Mouse (Mus musculus): ENCODE results near the gene Cavin3. TPM values are rescaled to one million over a fixed set of nuclear protein-coding genes. Genes with fewer than 3 reads are reported as not detected.
"Not testable (repeated sequence)": the region's sequence is repeated elsewhere in the genome, so short reads cannot be mapped to it uniquely, and the experiment has no call there.

Cavin3 gene
- polyA plus RNA-seq, 1 experiment from 2014 or later, result 14.0 TPM

DNA sequence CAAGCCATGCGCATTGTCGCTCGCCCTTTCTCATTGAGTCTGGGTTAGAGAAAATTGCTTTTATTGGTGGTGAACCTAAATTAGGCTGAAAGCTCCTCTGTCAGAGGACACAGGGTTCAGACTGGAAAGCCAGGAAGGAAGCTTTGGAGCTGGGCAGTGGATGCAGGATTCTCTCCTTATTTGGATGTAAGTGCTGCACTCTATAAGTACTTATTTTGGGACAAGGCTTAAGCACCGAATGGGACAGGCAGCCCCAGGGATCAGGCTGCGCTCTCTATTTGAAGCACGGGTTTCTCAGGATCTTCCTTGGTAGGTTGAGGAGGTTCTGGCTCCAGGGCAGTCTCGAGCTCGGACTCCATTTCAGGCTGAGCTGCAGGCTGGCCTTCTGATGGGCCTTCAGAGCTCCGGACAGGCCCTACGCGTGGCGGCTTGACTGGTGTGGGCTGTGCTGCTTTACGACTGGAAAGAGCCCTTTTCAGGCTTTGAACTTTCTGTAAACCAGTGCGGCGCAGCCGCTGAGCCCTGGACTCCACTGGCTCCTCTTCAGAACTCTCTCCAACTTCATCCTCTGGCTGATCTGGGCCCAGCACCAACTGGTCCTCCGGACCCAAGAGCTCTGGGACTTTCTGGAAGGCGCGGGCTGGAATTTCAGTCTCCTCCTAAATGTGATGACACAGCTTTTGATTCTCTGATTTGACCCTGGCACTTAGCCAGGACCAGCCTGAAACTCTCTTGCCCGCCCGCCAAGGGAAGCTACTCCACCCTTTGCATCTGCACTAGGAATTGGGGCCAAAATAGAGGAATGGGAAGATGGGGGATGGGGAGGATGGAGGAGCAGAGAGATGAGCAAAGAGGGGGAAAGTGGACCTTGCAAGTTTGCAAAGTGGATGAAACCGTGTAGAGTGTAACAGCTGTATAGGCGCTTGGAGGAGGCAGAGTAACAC lies 1.3 kb downstream of the Cavin3 start:
- DNase-seq (ENCODE audit: low spot score), result no peak

DNA sequence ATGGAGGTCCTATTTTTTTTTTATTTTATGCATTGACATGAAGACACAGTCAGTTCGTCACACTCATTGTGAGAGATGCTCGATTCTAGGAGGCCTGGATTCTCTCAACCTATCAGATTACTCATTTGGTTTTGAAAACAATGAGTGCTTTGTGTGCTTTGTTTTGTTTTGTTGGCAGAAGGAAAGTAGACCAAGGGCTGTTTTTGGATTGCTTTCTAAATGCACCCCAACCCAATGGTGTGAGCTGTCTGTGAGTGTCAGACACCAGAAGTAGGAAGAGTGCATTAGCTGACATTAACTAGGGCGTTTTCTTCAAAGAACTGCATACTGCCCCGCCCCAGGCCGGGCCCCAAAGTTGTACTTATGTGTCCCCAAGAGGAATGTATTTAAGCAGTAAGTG lies 2.0 kb downstream of the Cavin3 start:
- DNase-seq (ENCODE audit: low spot score), result no peak

DNA sequence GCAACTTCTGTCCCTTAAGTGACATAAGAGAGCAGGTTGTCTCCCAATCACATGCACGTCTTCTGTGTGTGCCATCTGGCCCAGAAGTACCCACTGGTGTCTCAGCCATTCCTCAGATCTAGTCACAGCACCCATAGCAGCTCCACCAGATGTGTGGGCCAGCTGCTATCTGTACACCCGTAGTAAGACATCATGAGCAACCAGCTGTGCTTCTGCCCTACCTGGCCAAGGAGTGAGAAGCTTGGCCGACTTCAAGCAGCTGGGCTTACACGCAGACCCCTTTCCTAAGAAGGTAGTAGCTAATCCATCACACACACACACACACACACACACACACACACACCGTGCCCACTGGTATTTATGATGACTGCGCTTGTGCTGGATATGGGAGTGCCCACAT lies 2.9 kb downstream of the Cavin3 start:
- DNase-seq (ENCODE audit: low spot score), result no peak

GRCm38 (mm10) chr7:105478344-105478743 lies 3.8 kb downstream of the Cavin3 start:
- DNase-seq (ENCODE audit: low spot score), result no peak

DNA sequence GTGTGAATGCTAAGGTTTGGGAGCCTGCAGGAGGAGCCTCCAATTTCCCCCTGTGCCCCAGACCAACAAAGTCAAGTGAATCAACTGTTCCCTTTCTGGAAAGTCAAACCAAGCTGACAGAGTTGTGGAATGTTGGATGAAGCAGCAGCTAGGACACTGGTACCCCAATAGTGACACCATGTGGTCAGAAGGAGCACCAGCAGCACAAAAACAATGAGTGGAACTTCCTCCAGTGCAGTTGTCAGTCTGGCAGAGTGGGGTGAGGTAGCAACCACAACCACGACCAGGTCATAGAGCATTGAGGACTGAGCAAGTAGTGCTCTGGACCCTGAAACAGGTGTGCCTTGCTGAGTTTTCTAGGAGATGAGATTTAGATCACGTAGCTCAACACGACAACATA lies 4.3 kb downstream of the Cavin3 start:
- DNase-seq (ENCODE audit: low spot score), result peak; percentile 22

GRCm38 (mm10) chr7:105477433-105477700 lies 4.7 kb downstream of the Cavin3 start:
- DNase-seq (ENCODE audit: low spot score), result no peak

GRCm38 (mm10) chr7:105476683-105477432 lies 5.2 kb downstream of the Cavin3 start:
- no peak for DNase-seq (ENCODE audit: low spot score)

- no peak for DNase-seq (ENCODE audit: low spot score)
These were observed 6.6 kb downstream of the Cavin3 start for GRCm38 (mm10) chr7:105475396-105475949.

- DNase-seq (ENCODE audit: low spot score), result no peak
These were observed 7.3 kb downstream of the Cavin3 start for GRCm38 (mm10) chr7:105474771-105475315.

GRCm38 (mm10) chr7:105472607-105473006 lies 9.5 kb downstream of the Cavin3 start:
- DNase-seq (ENCODE audit: low spot score), result no peak

- not testable (repeated sequence) for DNase-seq (ENCODE audit: low spot score)
These were observed 16.6 kb downstream of the Cavin3 start for GRCm38 (mm10) chr7:105465505-105465904.

- DNase-seq (ENCODE audit: low spot score), result no peak
These were observed 23.6 kb downstream of the Cavin3 start for GRCm38 (mm10) chr7:105458546-105458945.

- not testable (repeated sequence) for DNase-seq (ENCODE audit: low spot score)
These were observed 28.8 kb downstream of the Cavin3 start for GRCm38 (mm10) chr7:105453345-105453744.

- DNase-seq (ENCODE audit: low spot score), result no peak
These were observed 37.0 kb downstream of the Cavin3 start for GRCm38 (mm10) chr7:105445076-105445475.

DNA sequence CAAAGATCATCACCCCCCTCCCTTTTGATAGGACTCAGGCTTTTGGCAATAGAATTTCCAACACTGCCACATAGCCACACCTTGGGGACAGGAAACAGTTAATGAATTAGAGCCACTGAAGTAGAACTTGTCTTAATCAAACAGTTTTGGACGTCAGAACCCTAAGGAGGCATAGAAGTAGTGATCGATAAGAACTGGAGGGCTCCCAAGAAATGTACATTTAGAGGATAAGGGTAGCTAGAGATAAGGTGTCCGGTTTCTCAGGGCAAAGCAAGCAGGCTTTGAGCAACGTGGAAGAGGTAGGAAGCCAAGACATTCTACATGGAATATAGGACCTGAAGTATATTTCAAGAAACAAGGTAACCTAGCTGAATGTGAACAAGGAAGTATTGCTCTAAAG lies 40.7 kb downstream of the Cavin3 start:
- DNase-seq (ENCODE audit: low spot score), result no peak

DNA sequence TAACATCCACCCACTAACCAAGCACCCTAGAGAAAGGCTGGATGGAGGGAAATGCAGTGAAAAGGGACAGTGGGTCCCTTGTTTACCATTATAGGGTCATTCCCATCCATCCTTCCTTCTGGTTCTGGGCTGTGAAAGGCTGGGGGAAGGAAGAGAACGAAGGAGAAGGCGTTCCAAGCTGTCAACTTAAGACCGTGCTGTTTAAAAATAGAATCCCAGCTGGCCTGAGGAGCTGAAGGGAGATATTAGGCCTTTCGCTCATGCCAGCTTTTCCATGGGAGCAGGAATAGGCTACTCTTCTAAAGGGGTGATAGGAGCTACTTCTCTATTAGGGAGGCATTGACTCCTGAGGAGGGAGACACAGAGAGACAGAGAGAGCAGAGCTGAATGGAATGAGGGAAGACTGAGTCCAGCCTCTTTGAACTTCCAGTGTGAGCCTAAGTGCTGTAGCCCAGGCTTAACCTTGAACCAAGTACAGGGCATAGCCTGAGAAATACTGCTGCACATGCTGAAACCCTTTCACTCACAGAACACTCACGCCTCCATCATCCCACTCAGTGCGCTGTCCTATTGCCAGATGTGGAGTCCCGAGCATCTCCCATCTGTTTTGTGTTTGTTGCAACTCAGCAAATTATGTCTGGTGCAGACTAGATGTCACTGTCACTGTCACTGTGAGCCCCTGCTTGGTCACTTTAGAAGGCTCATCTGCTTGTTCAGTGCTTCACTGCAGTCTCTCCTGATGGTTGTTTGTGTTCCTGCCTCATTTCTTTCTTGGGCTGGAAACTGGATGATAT lies 43.9 kb downstream of the Cavin3 start:
- no peak for DNase-seq (ENCODE audit: low spot score)

DNA sequence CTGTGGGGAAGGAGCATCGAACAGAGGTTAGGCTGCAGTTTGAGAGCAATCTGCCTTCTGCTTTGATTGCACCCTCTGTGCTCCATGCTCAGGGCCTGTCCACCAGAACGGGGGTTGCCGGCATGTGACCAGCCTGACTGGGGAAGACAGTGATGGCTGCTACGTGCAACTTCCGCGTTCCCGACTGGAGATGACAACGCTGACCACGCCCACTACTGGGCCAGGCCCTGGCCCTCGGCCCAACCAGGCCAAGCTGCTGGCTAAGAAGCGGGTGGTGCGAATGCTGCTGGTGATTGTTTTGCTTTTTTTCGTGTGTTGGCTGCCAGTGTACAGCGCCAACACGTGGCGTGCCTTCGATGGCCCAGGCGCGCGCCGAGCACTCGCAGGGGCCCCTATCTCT lies 47.3 kb downstream of the Cavin3 start:
- no peak for DNase-seq (ENCODE audit: low spot score)

- DNase-seq (ENCODE audit: low spot score), result no peak
These were observed 48.2 kb downstream of the Cavin3 start for GRCm38 (mm10) chr7:105433859-105434258.

GRCm38 (mm10) chr7:105432058-105432457 lies 50.0 kb downstream of the Cavin3 start:
- DNase-seq (ENCODE audit: low spot score), result no peak

Data from thymus, postnatal 0 days (tissue).